8 mouse cellular contexts compared by ENCODE assay signal in the genomic region with DNA sequence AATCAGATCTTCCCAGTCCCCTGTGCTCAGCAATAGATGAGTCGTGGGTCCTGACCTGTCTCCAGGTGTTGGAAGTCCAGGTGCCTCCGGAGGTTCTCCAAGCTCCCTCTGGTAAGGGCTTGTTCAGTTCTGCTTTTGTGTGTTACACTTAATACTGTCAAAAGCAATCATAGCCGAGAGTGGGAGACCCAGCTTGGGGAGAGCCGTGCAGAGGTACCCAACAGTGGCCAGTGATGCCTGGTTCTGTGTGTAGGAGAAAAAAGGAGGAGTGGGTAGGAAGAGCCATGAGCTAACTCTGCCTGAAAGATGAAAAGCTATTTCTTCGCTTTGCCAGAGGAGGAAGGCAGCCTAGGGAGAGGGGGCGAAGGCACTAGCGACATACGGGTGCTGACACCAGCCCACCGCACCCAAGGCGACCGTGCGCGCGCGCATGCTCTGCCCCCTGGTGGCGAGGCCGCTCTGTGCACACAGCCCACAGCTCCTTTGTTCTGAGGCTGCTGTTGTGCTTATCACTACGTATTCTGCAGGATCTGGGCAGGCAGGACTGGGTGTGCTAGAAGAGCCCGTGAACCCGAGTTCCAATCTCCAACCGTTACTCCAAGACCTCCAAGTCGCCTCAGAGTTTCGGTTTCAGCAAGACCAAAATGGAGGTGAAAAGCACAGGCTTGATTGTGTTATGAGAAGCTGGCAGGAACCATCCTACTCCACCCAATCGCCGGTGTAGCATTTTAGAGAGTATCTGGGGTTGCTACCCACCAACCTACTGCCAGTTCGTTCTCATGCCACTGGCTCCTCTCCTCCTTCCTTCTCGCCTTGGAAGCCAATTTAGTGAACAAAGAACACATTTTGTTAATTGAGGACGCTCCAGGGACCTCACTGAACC. TPM values are rescaled to one million over a fixed set of nuclear protein-coding genes. Genes with fewer than 3 reads are reported as not detected.
DNase-seq lines count a peak whose midpoint lies in the region; ATAC-seq lines count a peak whose summit lies in the region.

No protein-coding gene starts in this region.

- WGBS in hindbrain, embryonic 13.5 days, result 13% methylated on average over 28 of the region's 28 CpGs

- H3K4me2 ChIP-seq in hindbrain, embryonic 13.5 days, result peak overlapping the region; percentile 56

- H3K27me3 ChIP-seq in hindbrain, embryonic 13.5 days, result no peaks in the 10 kb centered on the region

- peaks cover 45% of the 10 kb centered on the region for H3K4me1 ChIP-seq in hindbrain, embryonic 13.5 days (replicated peaks)

- H3K9me3 ChIP-seq in hindbrain, embryonic 13.5 days, result no peaks in the 10 kb centered on the region

- DNase-seq in Muller cell, postnatal 12 days (ENCODE audit: inconsistent ontology term), result peak; percentile 70
- DNase-seq in cerebellum, adult 9-10 months, result peak; percentile 78
- peak; percentile 63 to 94 for DNase-seq in frontal cortex, adult 2 months (ENCODE audit: extremely low spot score in 1 of 2, low spot score in 1 of 2)
- DNase-seq in layer of hippocampus, postnatal 25 days (ENCODE audit: extremely low spot score in 1 of 2, low spot score in 1 of 2), result peak; percentile 95
- peak; percentile 82 for DNase-seq in lung, postnatal 14 days
- DNase-seq in retina, adult 2 months (ENCODE audit: low read depth, low spot score), result peak; percentile 29
- peak; percentile 95 for DNase-seq in thymus, postnatal 14 days

- ATAC-seq in hindbrain, embryonic 13.5 days (ENCODE audit: low FRiP score), result peak; percentile 93

- H3K4me3 ChIP-seq in hindbrain, embryonic 13.5 days, result peak overlapping the region; percentile 29

- no peaks in the 10 kb centered on the region for H3K36me3 ChIP-seq in hindbrain, embryonic 13.5 days

- H3K9ac ChIP-seq in hindbrain, embryonic 13.5 days, result peak overlapping the region; percentile 74

- H3K27ac ChIP-seq in hindbrain, embryonic 13.5 days, result peak overlapping the region; percentile 95

RNA-seq across cellular contexts. Expression of a gene that starts 37.9 kb away (rescaled TPM):
- not detected in 2 replicates for polyA plus RNA-seq in frontal cortex, adult 2 months (2012; rRNA removed)
- not detected in 2 replicates for polyA plus RNA-seq in hindbrain, embryonic 13.5 days (2015; fragmentation: Nextera tagmentation; extraction: Ambion mirVana)
- not detected for total RNA-seq in layer of hippocampus, postnatal 25 days (2021)

RNA-seq across cellular contexts. Expression of a gene that starts 43.1 kb away (rescaled TPM):
- 47.4 and 54.0 TPM in 2 replicates for polyA plus RNA-seq in frontal cortex, adult 2 months (2012; rRNA removed)
- 43.7 and 46.9 TPM in 2 replicates for polyA plus RNA-seq in hindbrain, embryonic 13.5 days (2015; fragmentation: Nextera tagmentation; extraction: Ambion mirVana)
- total RNA-seq in layer of hippocampus, postnatal 25 days (2021), result 10 to 100 TPM; 21.2 to 26.9 TPM

RNA-seq across cellular contexts. Expression of a gene that starts 59.9 kb away (rescaled TPM):
- polyA plus RNA-seq in frontal cortex, adult 2 months (2012; rRNA removed), result 23.6 and 26.7 TPM in 2 replicates
- polyA plus RNA-seq in hindbrain, embryonic 13.5 days (2015; fragmentation: Nextera tagmentation; extraction: Ambion mirVana), result 21.0 and 24.1 TPM in 2 replicates
- 10 to 100 TPM; 14.0 to 18.3 TPM for total RNA-seq in layer of hippocampus, postnatal 25 days (2021)

Comparison
In these comparisons a context has a peak if more than half of its experiments do, and no peak if none do; other contexts are left out.
1. Peak in every context shown above with its lines: DNase-seq, ATAC-seq, H3K4me3 ChIP-seq and H3K27ac ChIP-seq.
2. DNase-seq: peak in every context shown above with its lines; median percentile 95 in layer of hippocampus, postnatal 25 days; 95 in thymus, postnatal 14 days; 82 in lung, postnatal 14 days; 78 in frontal cortex, adult 2 months; 78 in cerebellum, adult 9-10 months; 70 in Muller cell, postnatal 12 days; 29 in retina, adult 2 months.